Mouse (Mus musculus) CH12.LX (cell line): ENCODE data around the gene Pde8b. TPM values are rescaled to one million over a fixed set of nuclear protein-coding genes. Genes with fewer than 3 reads are reported as not detected.

Experiments used
- DNase-seq: peaks from one replicate; pipeline ENCODE4 v3.0.0-alpha.2; 2013; ENCODE audit errors: extremely low read depth
- H3K27ac ChIP-seq: 2 replicates; pipeline ENCODE4 v1.5.1; 2012; ENCODE audit warnings: low read depth, mild to moderate bottlenecking, control low read depth, moderate library complexity; ENCODE audit not compliant: insufficient read depth
- H3K27me3 ChIP-seq: replicated peaks from 2 replicates; pipeline ENCODE3; 2012; ENCODE audit warnings: inconsistent platforms
- H3K36me3 ChIP-seq, 2 experiments: replicated peaks in 1 of 2; 2 replicates each; pipeline versions ENCODE3 to v1.6.1; 2012; ENCODE audit warnings: inconsistent platforms in 1 of 2, low read length in 1 of 2, mild to moderate bottlenecking in 1 of 2, mixed read lengths in 1 of 2, moderate library complexity in 1 of 2; ENCODE audit not compliant: control insufficient read depth in 1 of 2, insufficient read depth in 1 of 2
- H3K4me1 ChIP-seq, 2 experiments: 2 replicates each; pipeline ENCODE4 v1.6.1; 2012; ENCODE audit warnings: inconsistent platforms in 1 of 2, moderate library complexity in 1 of 2; ENCODE audit not compliant: insufficient read depth in 2 of 2, control insufficient read depth in 1 of 2
- H3K4me2 ChIP-seq: 2 replicates; pipeline ENCODE4 v1.6.1; 2012; ENCODE audit warnings: low read depth, mild to moderate bottlenecking, control low read depth; ENCODE audit not compliant: poor library complexity, insufficient read depth, severe bottlenecking
- H3K4me3 ChIP-seq, 3 experiments: fragments of 150-350 bp in 1 of 3; sonication (generic) in 1 of 3; replicated peaks in 1 of 3; 2 replicates each; pipeline versions ENCODE3 to v1.5.1; 2011 to 2012; ENCODE audit warnings: low read depth in 2 of 3, low read length in 2 of 3, mild to moderate bottlenecking in 2 of 3, moderate library complexity in 2 of 3, control low read depth in 1 of 3, improper control_type of control experiment in 1 of 3, inconsistent platforms in 1 of 3, mixed read lengths in 1 of 3; ENCODE audit not compliant: poor library complexity in 1 of 3
- H3K79me2 ChIP-seq: replicated peaks from 2 replicates; pipeline ENCODE4 v1.6.1; 2012; ENCODE audit warnings: mild to moderate bottlenecking, moderate library complexity; ENCODE audit not compliant: control insufficient read depth, poor library complexity, insufficient read depth, severe bottlenecking; ENCODE audit errors: extremely low read depth
- H3K9ac ChIP-seq: 2 replicates; pipeline ENCODE4 v1.6.1; 2012; ENCODE audit warnings: low read depth, mild to moderate bottlenecking, control low read depth, moderate library complexity; ENCODE audit not compliant: insufficient read depth
- H3K9me3 ChIP-seq: replicated peaks from 2 replicates; pipeline ENCODE3; 2012; ENCODE audit warnings: low read length, inconsistent platforms, mixed read lengths
- E2F4 ChIP-seq: IDR thresholded peaks from 2 replicates; pipeline ENCODE4 v1.6.1; 2011; ENCODE audit warnings: low read depth, low read length, improper control_type of control experiment; ENCODE audit not compliant: insufficient replicate concordance
- EP300 ChIP-seq: IDR thresholded peaks from 2 replicates; pipeline ENCODE4 v1.6.1; 2011; ENCODE audit warnings: low read length, improper control_type of control experiment
- GABPA ChIP-seq: IDR thresholded peaks from 2 replicates; pipeline ENCODE4 v1.6.1; 2012; ENCODE audit warnings: low read depth, low read length, improper control_type of control experiment, inconsistent platforms; ENCODE audit not compliant: insufficient replicate concordance
- IRF4 ChIP-seq: IDR thresholded peaks from 2 replicates; pipeline ENCODE4 v1.6.1; 2014; ENCODE audit warnings: low read depth, mild to moderate bottlenecking, inconsistent platforms, low read length, improper control_type of control experiment
- JUN ChIP-seq: IDR thresholded peaks from 2 replicates; pipeline ENCODE4 v1.6.1; 2011; ENCODE audit warnings: low read depth, mild to moderate bottlenecking, low read length, improper control_type of control experiment, moderate library complexity; ENCODE audit not compliant: insufficient read depth
- JUND ChIP-seq: conservative IDR thresholded peaks from 2 replicates; pipeline ENCODE4 v1.6.1; 2011; ENCODE audit warnings: low read depth, low read length, improper control_type of control experiment
- MAX ChIP-seq: IDR thresholded peaks from 2 replicates; pipeline ENCODE4 v1.6.1; 2011; ENCODE audit warnings: low read length, improper control_type of control experiment
- MAZ ChIP-seq: IDR thresholded peaks from 2 replicates; pipeline ENCODE4 v1.6.1; 2012; ENCODE audit warnings: low read depth, mild to moderate bottlenecking, inconsistent platforms, low read length, improper control_type of control experiment, moderate library complexity
- MEF2A ChIP-seq: IDR thresholded peaks from 2 replicates; pipeline ENCODE4 v1.6.1; 2014; ENCODE audit warnings: low read depth, mild to moderate bottlenecking, inconsistent platforms, low read length, improper control_type of control experiment, borderline replicate concordance
- MYC ChIP-seq: IDR thresholded peaks from 2 replicates; pipeline ENCODE4 v1.6.1; 2011; ENCODE audit warnings: low read depth, mild to moderate bottlenecking, improper control_type of control experiment, low read length
- NELFE ChIP-seq: IDR thresholded peaks from 2 replicates; pipeline ENCODE4 v1.6.1; 2011; ENCODE audit warnings: low read depth, low read length, improper control_type of control experiment
- NRF1 ChIP-seq: IDR thresholded peaks from 2 replicates; pipeline ENCODE4 v1.6.1; 2014; ENCODE audit warnings: low read depth, mild to moderate bottlenecking, inconsistent platforms, low read length, improper control_type of control experiment, moderate library complexity
- PAX5 ChIP-seq: IDR thresholded peaks from 2 replicates; pipeline ENCODE4 v1.6.1; 2012; ENCODE audit warnings: low read length, inconsistent platforms, mixed read lengths
- POLR2A ChIP-seq: IDR thresholded peaks from 2 replicates; pipeline ENCODE4 v1.6.1; 2011; ENCODE audit warnings: low read depth, mild to moderate bottlenecking, improper control_type of control experiment, low read length
- POLR2AphosphoS2 ChIP-seq: IDR thresholded peaks from 2 replicates; pipeline ENCODE4 v1.6.1; 2011; ENCODE audit warnings: low read depth, low read length, improper control_type of control experiment
- RCOR1 ChIP-seq: conservative IDR thresholded peaks from 2 replicates; pipeline ENCODE4 v1.6.1; 2012; ENCODE audit warnings: low read depth, mild to moderate bottlenecking, inconsistent platforms, low read length, improper control_type of control experiment
- SMC3 ChIP-seq: IDR thresholded peaks from 2 replicates; pipeline ENCODE4 v1.6.1; 2011; ENCODE audit warnings: low read depth, low read length, improper control_type of control experiment
- TCF12 ChIP-seq: IDR thresholded peaks from 2 replicates; pipeline ENCODE4 v1.6.1; 2014; ENCODE audit warnings: low read depth, mild to moderate bottlenecking, inconsistent platforms, low read length, improper control_type of control experiment
- UBTF ChIP-seq: IDR thresholded peaks from 2 replicates; pipeline ENCODE4 v1.6.1; 2012; ENCODE audit warnings: low read depth, mild to moderate bottlenecking, inconsistent platforms, low read length, improper control_type of control experiment, moderate library complexity
- ZMIZ1 ChIP-seq: IDR thresholded peaks from 2 replicates; pipeline ENCODE4 v1.6.1; 2012; ENCODE audit warnings: low read depth, mild to moderate bottlenecking, inconsistent platforms, low read length, improper control_type of control experiment
- ZNF384 ChIP-seq: IDR thresholded peaks from 2 replicates; pipeline ENCODE4 v1.6.1; 2012; ENCODE audit warnings: low read depth, low read length, improper control_type of control experiment, inconsistent platforms
- dilution Hi-C: fragments of 300-500 bp; cut with MboI; formaldehyde crosslinking; loops from 2 replicates; pipeline ENCODE4 v1.14.3; 2020; ENCODE audit warnings: low sequenced_read_pairs; ENCODE audit not compliant: extremely low pct_unique_long_range_greater_than_20kb, extremely low pct_ligation_motif_present
- in situ Hi-C: fragments of 300-500 bp; cut with MboI; formaldehyde crosslinking; loops from 3 replicates; pipeline ENCODE4 v1.14.3; 2019; ENCODE audit warnings: low sequenced_read_pairs, low pct_ligation_motif_present, low pct_unique_long_range_greater_than_20kb, mixed read lengths
- polyA plus RNA-seq: library from polyadenylated mRNA; unstranded; fragments of >175 nt; gene quantifications from 2 replicates; pipeline ENCODE4 v1.2.1, GENCODE M21; 2012; ENCODE audit warnings: low read depth; ENCODE audit not compliant: insufficient read length
- total RNA-seq, 2 experiments: library from RNA; depleted of rRNA; stranded (reverse); fragments of 300-350 nt in 1 of 2; fragments of >200 nt in 1 of 2; gene quantifications; 2 replicates each; pipeline ENCODE4 v1.2.3; 2012 to 2014

The Pde8b gene
- total and polyA plus RNA-seq, 3 experiments = 0.25 to 2.0 (median 0.93) TPM

DNA sequence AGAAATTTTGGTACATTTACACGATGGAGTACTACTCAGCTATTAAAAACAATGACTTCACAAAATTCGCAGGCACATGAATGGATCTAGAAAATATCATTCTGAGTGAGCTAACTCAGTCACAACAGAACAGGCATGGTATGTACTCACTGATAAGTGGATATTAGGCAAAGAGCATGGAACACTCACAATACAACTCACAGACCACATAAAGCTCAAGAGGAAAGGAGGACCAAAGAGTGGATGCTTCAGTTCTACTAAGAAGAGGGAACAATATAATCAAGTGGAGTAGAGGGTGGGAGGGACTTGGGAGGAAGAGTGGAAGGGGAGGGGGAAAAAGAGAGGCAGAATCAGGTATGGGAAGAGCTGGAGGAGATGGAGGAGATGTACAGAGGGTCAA lies 66.5 kb downstream of the Pde8b start:
- in situ Hi-C loops = no loop called here
- dilution Hi-C loops = no loop called here
- H3K36me3 ChIP-seq = no peaks in the 10 kb centered on the region

DNA sequence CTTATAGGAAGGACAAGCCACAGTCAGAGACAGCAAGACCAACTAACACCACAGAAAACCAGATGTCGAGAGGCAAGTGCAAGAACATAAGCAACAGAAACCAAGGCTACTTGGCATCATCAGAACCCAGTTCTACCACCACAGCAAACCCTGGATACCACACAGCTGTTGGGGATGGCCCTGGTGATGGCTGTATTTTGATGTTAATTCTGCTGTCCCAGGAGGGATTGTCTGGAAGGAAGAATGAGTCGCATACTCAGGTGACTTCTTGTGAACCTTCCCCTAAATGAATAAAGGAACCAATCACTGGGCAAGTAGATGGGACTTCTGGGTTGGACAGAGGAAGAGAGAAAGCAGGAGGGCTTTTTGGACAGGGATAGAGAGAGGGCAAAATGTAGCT lies 69.9 kb downstream of the Pde8b start:
- Histone ChIP-seq H3K36me3 (no peaks in the 10 kb centered on the region), H3K9ac (no peak overlapping the region), H3K27ac (no peak overlapping the region), H3K4me3 (no peak overlapping the region), H3K9me3 (no peaks in the 10 kb centered on the region), H3K4me2 (no peak overlapping the region), H3K27me3 (no peaks in the 10 kb centered on the region), H3K79me2 (no peaks in the 10 kb centered on the region), H3K4me1 (no peaks in the 10 kb centered on the region)
- no peak for TF ChIP-seq PAX5
- no peak for TF ChIP-seq UBTF
- TF ChIP-seq POLR2AphosphoS2 = no peak
- TF ChIP-seq SMC3 = no peak
- TF ChIP-seq TCF12 = no peak
- TF ChIP-seq ZNF384 = no peak
- no peak for TF ChIP-seq MAX
- TF ChIP-seq POLR2A = no peak
- no peak for TF ChIP-seq IRF4
- TF ChIP-seq GABPA = no peak
- no peak for TF ChIP-seq JUND
- in situ Hi-C loops (no loop called here), dilution Hi-C loops (no loop called here)
- peak; percentile 6 for DNase-seq

More for the DNA sequence above, 66.5 kb downstream of the Pde8b start:
- no peak for DNase-seq
- Histone ChIP-seq H3K4me1 (no peaks in the 10 kb centered on the region), H3K9me3 (no peaks in the 10 kb centered on the region), H3K79me2 (no peaks in the 10 kb centered on the region), H3K27me3 (no peaks in the 10 kb centered on the region), H3K4me2 (no peak overlapping the region), H3K9ac (no peak overlapping the region), H3K4me3 (no peak overlapping the region), H3K27ac (no peak overlapping the region)
- TF ChIP-seq ZMIZ1 (no peak), E2F4 (no peak), EP300 (no peak), NRF1 (no peak), SMC3 (no peak), MAZ (no peak), JUN (no peak), RCOR1 (no peak), JUND (no peak), NELFE (no peak), MYC (no peak), MEF2A (no peak)
